Mouse (Mus musculus): Measurements from ENCODE around the gene Gm8374.
A peak's percentile ranks its signal among the peaks of the same experiment; 100 is the strongest.
"Not testable (repeated sequence)": the region's sequence is repeated elsewhere in the genome, so short reads cannot be mapped to it uniquely, and the experiment has no call there.

The Gm8374 gene

GRCm38 (mm10) chr14:7365034-7365433 lies at the start of gene Gm8374:
Gene Gm8374, minus strand, starts transcription at chr14:7365134.
- DNase-seq (ENCODE audit: low spot score in 2 of 2) = not testable (repeated sequence)

GRCm38 (mm10) chr14:7332295-7332694 lies 32.6 kb downstream of the Gm8374 start, which contains the start of gene Gm5797:
Gene Gm5797, minus strand, starts transcription at chr14:7332395.
- not testable (repeated sequence) for DNase-seq (ENCODE audit: low spot score in 2 of 2)

- peak; percentile 8 to 47 for DNase-seq (ENCODE audit: low spot score in 2 of 2)
Observed at GRCm38 (mm10) chr14:7315093-7315492, 49.8 kb downstream of the Gm8374 start.

GRCm38 (mm10) chr14:7314661-7315060 lies 50.3 kb downstream of the Gm8374 start, which contains the start of gene Gm3739:
Gene Gm3739, minus strand, starts transcription at chr14:7315049.
- peak; percentile 8 to 36 for DNase-seq (ENCODE audit: low spot score in 2 of 2)

Data from spleen, postnatal 4 days (tissue).